Mouse (Mus musculus) gastrocnemius, postnatal 14 days (tissue): Measurements from ENCODE around the gene Col5a1. TPM values are rescaled to one million over a fixed set of nuclear protein-coding genes. Genes with fewer than 3 reads are reported as not detected.
A peak's percentile ranks its signal among the peaks of the same experiment; 100 is the strongest.

ENCODE experiments used
- DNase-seq: peaks from one replicate; pipeline ENCODE4 v3.0.0; 2021; ENCODE audit warnings: mixed read lengths
- intact Hi-C: fragments of 180-260 bp; cut with DNase I; formaldehyde crosslinking; loops from one replicate; pipeline ENCODE4 v1.15.1; 2025; ENCODE audit warnings: low total_unique reads
- total RNA-seq, 2 experiments: library from RNA; stranded (reverse); gene quantifications; 2 replicates each; pipeline ENCODE4 v1.2.3; 2021

The Col5a1 gene
- total RNA-seq, 2 experiments from 2014 or later = 124 to 170 TPM

DNA sequence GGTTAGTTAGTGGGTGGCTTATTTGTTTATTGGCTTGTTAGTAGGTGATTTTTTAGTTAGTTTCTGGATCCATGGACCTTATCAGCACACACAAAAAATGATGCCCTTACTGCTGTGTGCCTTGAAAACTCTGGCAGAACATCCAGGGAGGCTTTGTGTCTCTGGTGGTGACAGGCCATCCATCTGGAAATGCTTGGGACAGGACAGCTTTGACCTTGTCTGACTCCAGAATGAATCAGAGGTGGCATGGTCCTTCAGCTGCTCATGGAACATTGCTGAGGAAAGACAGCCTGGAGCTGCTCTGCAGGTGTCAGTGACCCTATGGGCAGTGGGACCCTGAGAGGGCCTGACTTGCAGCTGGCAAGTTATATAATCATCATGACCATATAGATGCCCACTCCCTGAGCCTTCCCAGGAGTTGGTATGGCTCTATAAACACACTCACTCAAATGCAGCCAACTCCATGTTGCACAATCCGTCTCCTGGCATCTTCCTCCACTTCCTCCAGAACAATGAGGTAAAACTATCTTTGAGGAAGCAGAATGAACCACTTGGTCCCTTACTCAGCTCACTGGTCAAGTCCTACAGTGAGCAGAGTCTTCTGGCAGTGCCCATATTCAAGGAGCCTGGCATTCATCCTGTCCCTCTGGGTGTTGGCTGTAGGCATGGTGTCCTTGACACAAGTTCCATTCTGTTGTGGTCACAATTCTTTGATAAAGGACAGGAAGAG, 26.5 kb downstream of the Col5a1 start:
- no peak for DNase-seq

GRCm38 (mm10) chr2:27915726-27916125, 29.5 kb downstream of the Col5a1 start:
- intact Hi-C loops = no loop called here
- DNase-seq = no peak

More for the DNA sequence above, 26.5 kb downstream of the Col5a1 start:
- intact Hi-C loops = no loop called here

GRCm38 (mm10) chr2:27916316-27916715, 30.1 kb downstream of the Col5a1 start:
- DNase-seq = peak; percentile 60
- intact Hi-C loops = no loop called here

DNA sequence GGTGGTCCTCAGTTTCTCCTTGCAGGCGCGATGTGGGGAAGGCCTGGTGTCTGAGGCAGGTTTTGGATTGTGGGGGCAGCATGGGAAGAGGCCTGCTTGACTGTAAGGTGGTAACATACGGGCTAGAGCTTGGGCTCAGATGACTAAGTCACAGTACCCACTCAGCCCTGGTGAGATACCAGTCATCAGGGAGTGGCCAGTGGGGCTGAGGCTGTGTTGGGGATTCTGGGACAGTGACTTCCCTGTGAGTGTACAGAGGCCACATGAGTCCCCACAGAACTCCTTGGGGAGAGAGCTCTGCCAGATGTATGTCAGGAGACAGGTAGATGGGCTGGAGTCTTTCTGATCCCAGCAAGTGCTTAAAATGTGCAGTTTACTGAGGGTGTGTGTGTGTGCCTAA, 31.0 kb downstream of the Col5a1 start:
- no peak for DNase-seq
- intact Hi-C loops = no loop called here

DNA sequence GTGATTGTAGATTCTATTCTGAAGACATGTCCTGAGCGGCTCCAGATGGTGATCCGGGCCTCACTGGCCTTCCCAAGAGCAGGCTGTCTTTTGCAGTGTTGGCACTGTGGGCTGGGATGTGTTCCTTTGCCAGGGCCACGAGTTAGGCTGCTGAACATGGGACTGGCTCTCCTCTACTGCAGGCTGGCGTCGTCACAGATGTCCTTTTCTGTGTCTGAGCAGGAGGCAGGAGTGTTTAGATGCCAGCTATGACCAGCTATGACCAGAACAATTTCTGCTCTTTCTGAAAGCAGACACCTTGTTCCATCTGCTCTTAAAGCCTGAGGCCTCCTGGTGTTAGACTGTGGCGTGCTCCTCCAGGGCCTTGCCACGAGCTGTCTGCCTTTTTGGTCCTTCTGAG, 31.9 kb downstream of the Col5a1 start:
- DNase-seq = peak; percentile 41
- intact Hi-C loops = no loop called here

- intact Hi-C loops = no loop called here
- DNase-seq = no peak
Observed at GRCm38 (mm10) chr2:27919309-27919850, 33.2 kb downstream of the Col5a1 start.

- intact Hi-C loops = no loop called here
- DNase-seq = no peak
Observed at GRCm38 (mm10) chr2:27922053-27922452, 35.8 kb downstream of the Col5a1 start.

- intact Hi-C loops = no loop called here
- no peak for DNase-seq
Observed at GRCm38 (mm10) chr2:27923718-27924117, 37.5 kb downstream of the Col5a1 start.

DNA sequence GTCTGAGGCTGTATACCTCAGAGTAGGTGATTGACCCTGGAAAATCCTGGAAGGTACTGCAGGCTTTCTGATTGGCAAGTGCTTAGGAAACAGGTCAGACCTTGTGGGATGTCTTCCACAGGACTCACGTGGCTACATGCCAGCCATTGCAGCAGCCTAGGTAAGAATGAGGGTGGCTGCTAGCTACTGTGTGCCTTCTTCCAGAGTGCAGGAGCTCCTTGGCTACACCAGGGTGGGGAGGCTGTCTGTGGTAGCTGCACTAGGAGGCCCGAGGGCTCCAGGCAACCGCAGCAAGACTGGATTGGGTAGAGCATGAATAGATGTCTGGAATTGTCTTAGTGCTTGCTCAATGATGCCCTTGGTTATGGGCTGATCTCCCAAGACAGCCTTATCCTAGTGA, 38.2 kb downstream of the Col5a1 start:
- DNase-seq = no peak
- intact Hi-C loops = no loop called here

DNA sequence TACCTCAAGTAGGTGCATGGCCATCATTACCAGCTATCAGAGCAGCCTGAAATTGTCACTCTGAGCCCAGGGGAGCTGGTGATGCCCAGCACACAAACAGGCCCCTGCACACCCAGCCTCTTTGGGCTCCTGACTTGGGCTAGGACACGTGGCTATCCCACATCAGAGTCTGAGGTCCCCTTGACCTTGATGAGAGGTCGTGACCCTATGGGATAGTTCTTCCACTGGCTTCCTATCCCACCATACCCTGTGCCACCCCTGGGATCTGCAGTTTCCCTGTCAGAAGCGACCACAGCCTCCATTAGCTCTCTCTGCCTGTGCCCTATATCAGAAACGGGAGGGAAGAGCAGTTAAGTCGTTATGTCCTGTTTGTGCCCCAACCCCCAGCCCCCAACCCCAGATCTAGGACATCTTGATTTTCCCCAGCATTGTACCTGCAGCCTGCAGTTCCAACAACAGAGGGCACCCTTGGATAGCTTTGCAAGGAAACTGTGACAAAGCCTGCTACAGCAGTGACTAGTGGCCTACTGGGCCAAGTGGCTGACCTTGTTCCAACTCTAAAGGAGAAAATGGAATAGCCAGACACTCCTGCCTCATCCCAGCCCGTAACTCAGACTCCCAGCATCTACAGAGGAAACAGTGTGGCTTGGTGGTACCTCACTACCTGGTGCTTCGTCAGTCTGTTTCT, 40.4 kb downstream of the Col5a1 start:
- intact Hi-C loops = loop anchor here (2.0 kb wide), 1 partner anchor 46 kb away; no protein-coding TSS in a partner anchor
- DNase-seq = peak; percentile 69

DNA sequence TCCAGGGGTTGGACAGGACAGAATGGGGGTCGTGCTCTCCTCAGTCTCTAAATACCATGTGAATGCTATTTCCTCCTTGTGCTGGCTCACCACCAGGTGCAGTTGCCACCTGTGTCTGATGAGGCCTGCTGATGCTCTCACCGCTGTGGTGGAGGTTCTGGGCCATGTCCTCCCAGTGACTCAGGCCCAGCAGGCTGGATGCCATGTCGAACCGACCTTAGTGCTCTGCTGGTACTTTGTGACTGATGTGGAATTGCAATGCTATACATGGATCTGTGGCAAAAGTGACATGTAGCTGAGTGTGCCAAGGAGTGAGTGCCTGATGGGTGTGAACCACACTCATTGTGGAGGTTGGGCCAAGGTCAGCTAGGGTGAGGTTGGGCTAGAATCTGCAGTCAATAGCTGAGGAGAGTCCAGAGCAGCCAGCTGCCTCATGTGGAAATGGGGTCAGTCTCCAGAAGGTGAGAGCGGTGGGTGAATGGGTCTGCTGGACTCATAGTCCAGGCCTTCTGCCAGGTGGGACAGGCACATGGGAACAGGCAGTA, 44.3 kb downstream of the Col5a1 start:
- intact Hi-C loops = no loop called here
- DNase-seq = peak; percentile 31

GRCm38 (mm10) chr2:27931130-27931529, 44.9 kb downstream of the Col5a1 start:
- intact Hi-C loops = no loop called here
- DNase-seq = no peak

- DNase-seq = peak; percentile 25
- intact Hi-C loops = no loop called here
Observed at GRCm38 (mm10) chr2:27931971-27932370, 45.7 kb downstream of the Col5a1 start.

GRCm38 (mm10) chr2:27934269-27934668, 48.0 kb downstream of the Col5a1 start:
- intact Hi-C loops = no loop called here
- peak; percentile 71 for DNase-seq

GRCm38 (mm10) chr2:27934831-27935230, 48.6 kb downstream of the Col5a1 start:
- DNase-seq = no peak
- intact Hi-C loops = no loop called here

DNA sequence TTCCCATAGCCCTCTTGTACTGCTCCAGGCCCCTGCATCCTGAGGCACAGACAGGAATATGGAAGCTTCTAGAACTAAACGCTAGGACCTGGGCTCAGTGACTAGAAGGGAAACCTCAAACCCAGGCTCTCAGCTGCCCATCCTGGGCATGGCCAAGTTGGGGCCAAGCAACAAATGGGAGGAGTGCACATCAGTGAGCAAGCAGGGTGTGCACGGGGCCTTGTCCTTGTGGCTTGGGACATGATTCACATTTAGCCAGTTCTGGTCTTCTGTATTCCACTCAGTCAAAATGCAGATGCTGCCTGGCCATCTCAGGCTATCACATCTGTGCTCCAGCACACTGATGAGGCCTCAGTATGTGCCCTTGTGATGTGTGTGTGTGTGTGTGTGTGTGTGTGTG, 49.2 kb downstream of the Col5a1 start:
- intact Hi-C loops = no loop called here
- no peak for DNase-seq

- intact Hi-C loops = no loop called here
- DNase-seq = peak; percentile 82
Observed at GRCm38 (mm10) chr2:27936607-27937191, 50.5 kb downstream of the Col5a1 start.

DNA sequence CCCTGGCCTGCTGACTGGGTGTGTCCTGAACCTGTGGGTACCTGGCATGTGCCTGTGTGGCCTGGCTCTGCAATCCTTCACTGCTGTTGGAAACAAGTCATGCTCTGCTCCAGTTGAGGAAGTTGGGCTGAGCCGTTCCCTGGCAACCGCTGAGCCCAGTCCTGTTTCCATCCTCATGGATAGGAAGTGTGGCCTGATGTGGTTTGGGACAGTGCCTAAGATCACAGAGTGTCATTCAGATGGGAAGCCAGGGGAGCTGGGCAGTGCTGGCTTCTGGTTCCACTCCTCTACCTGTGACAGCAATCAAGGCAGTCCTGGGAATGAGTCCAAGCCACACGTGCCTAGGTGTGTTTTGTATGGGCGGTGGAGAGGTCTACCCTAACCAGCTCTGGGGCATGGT, 53.2 kb downstream of the Col5a1 start:
- DNase-seq = peak; percentile 26
- intact Hi-C loops = no loop called here

DNA sequence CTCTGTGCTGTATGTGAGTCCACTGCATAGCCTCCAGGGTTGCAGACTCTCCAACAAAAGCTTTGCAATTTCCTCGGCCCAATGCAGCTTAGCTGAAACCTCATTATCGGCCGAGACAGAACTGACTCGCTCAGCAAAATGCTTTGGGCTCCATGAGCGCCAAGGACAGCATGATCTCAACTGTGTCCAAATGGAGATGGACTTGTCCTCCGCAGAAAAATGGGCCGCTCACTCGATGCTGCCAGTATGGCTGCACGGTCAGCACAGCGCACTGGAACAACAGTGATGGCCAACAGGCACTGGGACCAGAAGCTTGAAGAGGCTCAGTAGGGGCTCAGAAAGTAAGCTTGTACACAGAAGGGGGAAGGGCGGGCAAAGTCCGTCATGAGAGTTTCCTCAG, 53.9 kb downstream of the Col5a1 start:
- peak; percentile 29 for DNase-seq
- intact Hi-C loops = no loop called here

- intact Hi-C loops = no loop called here
- DNase-seq = no peak
Observed at GRCm38 (mm10) chr2:27947252-27947651, 61.0 kb downstream of the Col5a1 start.
